Mouse (Mus musculus) embryonic stem cell, embryonic (primary cell): ENCODE data around the gene Sgta.

Experiments
- CTCF ChIA-PET, 4 experiments: fragments of 300-600 bp in 2 of 4; fragments of 350-600 bp in 2 of 4; sonication (Branson Sonifier 250); formaldehyde crosslinking; loops; one replicate each; lab custom pipeline; 2022; ENCODE audit warnings: inconsistent platforms in 2 of 4; lab: Charles Lee
- POLR2A ChIA-PET, 4 experiments: fragments of 300-600 bp in 2 of 4; fragments of 350-600 bp in 2 of 4; sonication (Branson Sonifier 250); formaldehyde crosslinking; loops; one replicate each; lab custom pipeline; 2022; ENCODE audit warnings: antibody characterized with exemption in 4 of 4, inconsistent platforms in 1 of 4; lab: Charles Lee

Gene Sgta

GRCm38 (mm10) chr10:81059603-81060543, at the start of gene Sgta:
Sgta (minus strand) TSS chr10:81060181.
- ChIA-PET CTCF (interaction anchor here (0.5 to 2.2 kb wide), 27 partner anchors 9 to 311 kb away, joined by 3 to 13 read pairs (median 4); partner anchors contain the start of genes Slc39a3 (in 2 of the 4), Eef2 (in 1 of the 4), Gng7 (in 1 of the 4) and Thop1 (in 1 of the 4)), POLR2A (interaction anchor here (0.6 to 3.0 kb wide), 69 partner anchors 9 to 571 kb away, joined by 3 to 33 read pairs (median 4); partner anchors contain the start of genes Slc39a3 (in 4 of the 4), Map2k2 (in 3 of the 4), Thop1 (in 3 of the 4) and Atcay (in 2 of the 4))

- ChIA-PET CTCF (interaction anchor here (0.6 to 2.1 kb wide), 40 partner anchors 10 to 1366 kb away, joined by 3 to 26 read pairs (median 3); partner anchors contain the start of genes Atcay (in 1 of the 4), Gng7 (in 1 of the 4), Pip5k1c (in 1 of the 4) and Slc39a3 (in 1 of the 4)), POLR2A (interaction anchor here (0.6 to 9.5 kb wide), 188 partner anchors 9 to 1511 kb away, joined by 3 to 166 read pairs (median 5); partner anchors contain the start of genes Eef2 (in 3 of the 4), Gadd45b (in 3 of the 4), Pias4 (in 3 of the 4) and Sgta (in 3 of the 4))
Observed at GRCm38 (mm10) chr10:81106113-81106721, 46.2 kb upstream of the Sgta start.

- ChIA-PET POLR2A (interaction anchor here (0.6 to 9.5 kb wide), 203 partner anchors 9 to 707 kb away, joined by 3 to 166 read pairs (median 5); partner anchors contain the start of genes Eef2 (in 3 of the 4), Gadd45b (in 3 of the 4), Gng7 (in 3 of the 4) and Pias4 (in 3 of the 4)), CTCF (interaction anchor here (0.5 to 2.1 kb wide), 40 partner anchors 9 to 465 kb away, joined by 3 to 26 read pairs (median 3); partner anchors contain the start of genes Atcay (in 1 of the 4), Diras1 (in 1 of the 4), Gng7 (in 1 of the 4) and Pip5k1c (in 1 of the 4))
Observed at GRCm38 (mm10) chr10:81105565-81106112, 45.7 kb upstream of the Sgta start, which contains the start of gene Map2k2. Map2k2 (plus strand) TSS chr10:81105915.

- ChIA-PET POLR2A (interaction anchor here in 3 of 4 experiments (0.6 to 2.9 kb wide), 17 partner anchors 9 to 635 kb away, joined by 3 to 25 read pairs (median 4); partner anchors contain the start of genes Eef2 (in 3 of the 3), Map2k2 (in 3 of the 3) and Thop1 (in 1 of the 3)), CTCF (interaction anchor here (0.6 to 1.8 kb wide), 8 partner anchors 8 to 464 kb away, joined by 4 to 7 read pairs (median 5); partner anchors contain the start of genes Aes (in 1 of the 4) and Thop1 (in 1 of the 4))
Observed at GRCm38 (mm10) chr10:81094931-81095678, 35.1 kb upstream of the Sgta start.

GRCm38 (mm10) chr10:81092465-81093250, 32.7 kb upstream of the Sgta start:
- ChIA-PET CTCF (interaction anchor here in 3 of 4 experiments (0.6 to 4.1 kb wide), 13 partner anchors 8 to 625 kb away, joined by 3 to 32 read pairs (median 4); partner anchors contain the start of genes Map2k2 (in 1 of the 3) and Pip5k1c (in 1 of the 3)), POLR2A (interaction anchor here (0.6 to 7.7 kb wide), 44 partner anchors 8 to 416 kb away, joined by 3 to 83 read pairs (median 4); partner anchors contain the start of genes Eef2 (in 3 of the 4), Map2k2 (in 3 of the 4), Gadd45b (in 2 of the 4) and Sgta (in 2 of the 4))

GRCm38 (mm10) chr10:81090621-81091020, 30.6 kb upstream of the Sgta start:
- CTCF ChIA-PET: interaction anchor here in 3 of 4 experiments (0.7 to 4.1 kb wide), 4 partner anchors 8 to 102 kb away, joined by 3 to 32 read pairs (median 4); no protein-coding TSS in a partner anchor
- POLR2A ChIA-PET: interaction anchor here in 3 of 4 experiments (0.7 to 7.7 kb wide), 14 partner anchors 8 to 87 kb away, joined by 3 to 83 read pairs (median 5); partner anchors contain the start of genes Map2k2 (in 3 of the 3) and Eef2 (in 2 of the 3)

- ChIA-PET POLR2A (interaction anchor here in 3 of 4 experiments (0.6 to 7.7 kb wide), 15 partner anchors 12 to 472 kb away, joined by 3 to 83 read pairs (median 4); partner anchors contain the start of genes Map2k2 (in 2 of the 3), Eef2 (in 1 of the 3) and Thop1 (in 1 of the 3)), CTCF (interaction anchor here (0.6 to 2.8 kb wide), 9 partner anchors 16 to 317 kb away, joined by 3 to 11 read pairs (median 5); partner anchors contain the start of genes Diras1 (in 1 of the 4), Map2k2 (in 1 of the 4) and Tjp3 (in 1 of the 4))
Observed at GRCm38 (mm10) chr10:81089216-81089615, 29.2 kb upstream of the Sgta start.

- ChIA-PET POLR2A (interaction anchor here in 3 of 4 experiments (0.6 to 7.7 kb wide), 14 partner anchors 10 to 256 kb away, joined by 3 to 83 read pairs (median 4); partner anchors contain the start of genes Eef2 (in 3 of the 3) and Map2k2 (in 2 of the 3)), CTCF (interaction anchor here (0.5 to 3.8 kb wide), 27 partner anchors 8 to 525 kb away, joined by 3 to 20 read pairs (median 4); partner anchors contain the start of genes Map2k2 (in 2 of the 4) and Pip5k1c (in 1 of the 4))
Observed at GRCm38 (mm10) chr10:81087021-81087420, 27.0 kb upstream of the Sgta start.

GRCm38 (mm10) chr10:81082168-81082960, 22.4 kb upstream of the Sgta start:
- CTCF ChIA-PET: interaction anchor here (0.5 to 3.4 kb wide), 127 partner anchors 9 to 636 kb away, joined by 3 to 98 read pairs (median 4); partner anchors contain the start of genes Map2k2 (in 4 of the 4), Slc39a3 (in 4 of the 4), Thop1 (in 4 of the 4) and Sgta (in 3 of the 4)
- POLR2A ChIA-PET: interaction anchor here (0.5 to 3.3 kb wide), 76 partner anchors 8 to 400 kb away, joined by 3 to 40 read pairs (median 4); partner anchors contain the start of genes Map2k2 (in 4 of the 4), Eef2 (in 3 of the 4), Gadd45b (in 3 of the 4) and Sgta (in 2 of the 4)

- POLR2A ChIA-PET: interaction anchor here in 3 of 4 experiments (0.6 to 3.8 kb wide), 14 partner anchors 9 to 274 kb away, joined by 3 to 40 read pairs (median 4); partner anchors contain the start of genes Eef2 (in 2 of the 3), Map2k2 (in 2 of the 3), Sgta (in 2 of the 3) and Gng7 (in 1 of the 3)
Observed at GRCm38 (mm10) chr10:81080008-81080655, 20.2 kb upstream of the Sgta start.

GRCm38 (mm10) chr10:81077916-81078315, 17.9 kb upstream of the Sgta start:
- ChIA-PET POLR2A (interaction anchor here in 3 of 4 experiments (1.0 to 3.8 kb wide), 9 partner anchors 8 to 148 kb away, joined by 3 to 15 read pairs (median 5); partner anchors contain the start of genes Map2k2 (in 2 of the 3), Sgta (in 2 of the 3), Gadd45b (in 1 of the 3) and Thop1 (in 1 of the 3)), CTCF (interaction anchor here in 2 of 4 experiments (0.9 to 1.0 kb wide), 3 partner anchors 60 to 197 kb away, joined by 3 to 4 read pairs (median 3); no protein-coding TSS in a partner anchor)

More at GRCm38 (mm10) chr10:81080008-81080655, 20.2 kb upstream of the Sgta start:
- CTCF ChIA-PET: interaction anchor here in 2 of 4 experiments (0.6 to 1.5 kb wide), 6 partner anchors 10 to 1473 kb away, joined by 3 read pairs; partner anchors contain the start of gene Thop1 (in 1 of the 2)

- ChIA-PET POLR2A (interaction anchor here in 3 of 4 experiments (0.6 to 1.7 kb wide), 9 partner anchors 10 to 147 kb away, joined by 3 to 5 read pairs (median 3); partner anchors contain the start of genes Map2k2 (in 2 of the 3), Gadd45b (in 1 of the 3) and Gng7 (in 1 of the 3)), CTCF (interaction anchor here in 3 of 4 experiments (0.5 to 2.0 kb wide), 3 partner anchors 11 to 58 kb away, joined by 6 to 19 read pairs (median 16); no protein-coding TSS in a partner anchor)
Observed at GRCm38 (mm10) chr10:81076356-81076755, 16.4 kb upstream of the Sgta start.
